ENCODE assay signal across 42 mouse cellular contexts in the genomic region with DNA sequence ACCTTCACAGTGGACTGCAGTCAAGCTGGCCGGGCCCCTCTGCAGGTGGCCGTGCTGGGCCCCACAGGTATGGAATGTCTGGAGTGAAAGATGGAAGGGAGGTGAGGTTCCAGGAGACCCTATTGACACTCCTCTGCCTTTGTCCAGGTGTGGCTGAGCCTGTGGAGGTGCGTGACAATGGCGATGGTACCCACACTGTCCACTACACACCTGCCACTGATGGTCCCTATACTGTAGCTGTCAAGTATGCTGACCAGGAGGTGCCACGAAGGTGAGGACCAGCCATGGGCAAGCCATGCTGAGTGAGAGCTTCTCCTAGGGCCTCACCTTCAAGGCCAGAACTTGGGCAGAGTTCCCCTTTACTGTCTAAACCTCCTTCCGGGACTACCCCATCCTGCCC. TPM values are rescaled to one million over a fixed set of nuclear protein-coding genes. Genes with fewer than 3 reads are reported as not detected.
"Had no signal": no experiment of that assay in that cellular context is flagged by ENCODE, and none has a peak within 500 bp of the region (broad histone marks: within the 10 kb centered on the region; RNA-seq: fewer than 3 reads in every experiment).

No protein-coding gene starts in this region.

- DNase-seq: heart, postnatal 10 days; heart, postnatal 14 days; heart, postnatal 36 days; heart, postnatal 4 days; kidney, adult 11 months; kidney, adult 18-20 months; kidney, adult 2 months; kidney, adult 8-10 months; kidney, adult 9 months; kidney, postnatal 10 days; kidney, postnatal 14 days; kidney, postnatal 25 days; kidney, postnatal 36 days; kidney, postnatal 4 days; layer of hippocampus, adult 9-11 months; layer of hippocampus, postnatal 36 days had no signal

- H3K27me3 ChIP-seq: heart, embryonic 12.5 days; heart, embryonic 13.5 days; heart, embryonic 15.5 days; hindbrain, embryonic 12.5 days; hindbrain, embryonic 13.5 days; hindbrain, embryonic 15.5 days; intestine, embryonic 15.5 days; kidney, embryonic 15.5 days had no signal

- H3K4me3 ChIP-seq: heart, embryonic 10.5 days; heart, embryonic 12.5 days; heart, embryonic 13.5 days; heart, embryonic 15.5 days; hindbrain, embryonic 10.5 days; hindbrain, embryonic 12.5 days; hindbrain, embryonic 13.5 days; hindbrain, embryonic 15.5 days; intestine, embryonic 15.5 days; kidney, embryonic 15.5 days; layer of hippocampus, adult 2 months; left cerebral cortex, adult 2 months had no signal

- H3K36me3 ChIP-seq: hindbrain, embryonic 15.5 days had no signal

- H3K4me2 ChIP-seq: heart, embryonic 11.5 days; heart, embryonic 12.5 days; heart, embryonic 13.5 days; heart, embryonic 15.5 days; hindbrain, embryonic 12.5 days; hindbrain, embryonic 13.5 days; hindbrain, embryonic 14.5 days; hindbrain, embryonic 15.5 days; intestine, embryonic 15.5 days; kidney, embryonic 15.5 days had no signal

RNA-seq across cellular contexts. Expression of gene Flnc, which starts 17.6 kb away (rescaled TPM):
- polyA plus RNA-seq: inflammation-experienced regulatory T-cells, adult 6 months had no signal

RNA-seq across cellular contexts. Expression of gene Atp6v1fnb, which starts 20.6 kb away (rescaled TPM):
- polyA plus RNA-seq: heart, embryonic 10.5 days; heart, embryonic 11.5 days; heart, embryonic 12.5 days; heart, embryonic 13.5 days; heart, embryonic 14.5 days; heart, embryonic 15.5 days; heart, embryonic 16.5 days; heart, postnatal 0 days; hindbrain, embryonic 10.5 days; hindbrain, embryonic 11.5 days; hindbrain, embryonic 12.5 days; hindbrain, embryonic 14.5 days; hindbrain, embryonic 16.5 days; hindbrain, postnatal 0 days; inflammation-experienced regulatory T-cells, adult 6 months; intestine, embryonic 16.5 days; intestine, postnatal 0 days; kidney, embryonic 14.5 days; kidney, embryonic 15.5 days; kidney, postnatal 0 days; large intestine, adult 2 months had no signal
